Mouse (Mus musculus) right cerebral cortex, postnatal 4 days (tissue): ENCODE data around the gene Try5.
"Not testable (repeated sequence)": the region's sequence is repeated elsewhere in the genome, so short reads cannot be mapped to it uniquely, and the experiment has no call there.

Source experiments
- DNase-seq: peaks from one replicate; pipeline ENCODE4 v3.0.0-alpha.2; 2022

Gene Try5

GRCm38 (mm10) chr6:41316741-41317140, at the start of gene Try5:
Gene Try5 (minus strand): TSS chr6:41316841.
- DNase-seq: not testable (repeated sequence)

GRCm38 (mm10) chr6:41353932-41354331, 37.3 kb upstream of the Try5 start, which contains the start of gene Try10:
Gene Try10 (plus strand): TSS chr6:41354105.
- no peak for DNase-seq

- no peak for DNase-seq
These were observed 14.7 kb downstream of the Try5 start, which contains the start of gene Try4 for GRCm38 (mm10) chr6:41301969-41302368. Gene Try4 (plus strand): TSS chr6:41302269.

- DNase-seq: no peak
These were observed 18.4 kb downstream of the Try5 start for GRCm38 (mm10) chr6:41298255-41298654.

- DNase-seq: no peak
These were observed 50.5 kb downstream of the Try5 start for GRCm38 (mm10) chr6:41266140-41266539.

- DNase-seq: no peak
These were observed 53.8 kb downstream of the Try5 start for GRCm38 (mm10) chr6:41262796-41263195.
